Mouse (Mus musculus): ENCODE measurements at regions not wholly inside any gene's neighbourhood (a gene's known extent, or its start where the extent isn't known, plus 50 kb on each side); places are given as distances from the start of the nearest gene placed in this dataset.

DNA sequence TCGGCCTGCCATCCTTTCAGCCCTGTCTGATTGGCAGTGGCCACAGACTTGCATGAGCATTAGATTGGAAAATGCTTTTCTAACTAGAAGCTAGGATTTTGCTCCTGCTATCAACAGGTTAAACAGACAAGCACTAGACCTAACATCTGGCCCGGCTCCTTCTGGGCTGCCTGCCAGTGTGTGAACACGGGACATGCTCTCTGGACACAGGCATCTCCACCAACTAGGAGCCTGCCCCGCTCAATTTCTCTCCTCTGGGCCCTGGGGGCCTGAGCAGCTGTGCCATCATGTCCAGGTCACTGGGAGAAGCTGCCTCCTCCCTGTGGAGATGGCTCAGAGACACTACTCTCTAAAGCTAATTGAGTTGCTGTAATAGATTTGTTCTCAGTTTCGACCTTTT lies 195.3 kb upstream of the Jade1 start:
- TF ChIP-seq E2F4 (IDR thresholded peaks at IDR 0.05; ENCODE audit: insufficient replicate concordance, low read depth, low read length): no peak
- TF ChIP-seq MAZ (IDR thresholded peaks at IDR 0.05; ENCODE audit: low read depth, low read length): no peak
- no peak for TF ChIP-seq BHLHE40 (IDR thresholded peaks at IDR 0.05; ENCODE audit: low read depth, low read length)
- no peak for TF ChIP-seq RCOR1 (conservative IDR thresholded peaks at IDR 0.05; ENCODE audit: low read depth, low read length)
- TF ChIP-seq ZKSCAN1 (IDR thresholded peaks at IDR 0.05; ENCODE audit: borderline replicate concordance, low read depth, low read length): no peak
- no peak for TF ChIP-seq ETS1 (conservative IDR thresholded peaks at IDR 0.05; ENCODE audit: low read depth, low read length)
- TF ChIP-seq TBP (conservative IDR thresholded peaks at IDR 0.05; ENCODE audit: low read depth, low read length): no peak
- TF ChIP-seq MAX (IDR thresholded peaks at IDR 0.05; ENCODE audit: low read length): no peak
- no peak for TF ChIP-seq ZC3H11A (IDR thresholded peaks at IDR 0.05; ENCODE audit: low read depth, low read length)
- no peak for TF ChIP-seq EP300 (IDR thresholded peaks at IDR 0.05; ENCODE audit: low read length)
- no peak for TF ChIP-seq JUND (conservative IDR thresholded peaks at IDR 0.05; ENCODE audit: low read depth, low read length)
- no peak for TF ChIP-seq ZMIZ1 (IDR thresholded peaks at IDR 0.05; ENCODE audit: low read depth, low read length)
- no peak for TF ChIP-seq ZNF384 (IDR thresholded peaks at IDR 0.05; ENCODE audit: low read depth, low read length)
- TF ChIP-seq PAX5 (IDR thresholded peaks at IDR 0.05; ENCODE audit: low read length): no peak
- TF ChIP-seq CHD2 (IDR thresholded peaks at IDR 0.05; ENCODE audit: low read length): no peak
- TF ChIP-seq SMC3 (IDR thresholded peaks at IDR 0.05; ENCODE audit: low read depth, low read length): no peak
- no peak overlapping the region for H3K4me3 ChIP-seq (replicated peaks in 1 of 3; ENCODE audit: low read depth in 2 of 3, low read length in 2 of 3, poor library complexity in 1 of 3)
- no peaks in the 10 kb centered on the region for H3K27me3 ChIP-seq (replicated peaks)
- H3K9me3 ChIP-seq (replicated peaks; ENCODE audit: low read length): no peaks in the 10 kb centered on the region
- H3K79me2 ChIP-seq (replicated peaks; ENCODE audit: control insufficient read depth, extremely low read depth, insufficient read depth, poor library complexity, severe bottlenecking): no peaks in the 10 kb centered on the region
- no peak for DNase-seq (ENCODE audit: extremely low read depth)
- in situ Hi-C loops (cut with MboI; ENCODE audit: low pct_ligation_motif_present, low pct_unique_long_range_greater_than_20kb, low sequenced_read_pairs) (loop anchor here (25.0 kb wide), 1 partner anchor 202 kb away; the partner anchor contains the start of gene Jade1), dilution Hi-C loops (cut with MboI; ENCODE audit: extremely low pct_ligation_motif_present, extremely low pct_unique_long_range_greater_than_20kb, low sequenced_read_pairs) (no loop called here)
- H3K9ac ChIP-seq (ENCODE audit: insufficient read depth, low read depth): no peak overlapping the region
- H3K4me2 ChIP-seq (ENCODE audit: insufficient read depth, low read depth, poor library complexity, severe bottlenecking): no peak overlapping the region
- peaks cover 3 to 12% of the 10 kb centered on the region in 2 experiments for H3K4me1 ChIP-seq (ENCODE audit: control insufficient read depth in 1 of 2, insufficient read depth in 2 of 2)
- no peak overlapping the region for H3K27ac ChIP-seq (ENCODE audit: insufficient read depth, low read depth)
- H3K36me3 ChIP-seq (replicated peaks in 1 of 2; ENCODE audit: control insufficient read depth in 1 of 2, insufficient read depth in 1 of 2, low read length in 1 of 2): no peaks in the 10 kb centered on the region

DNA sequence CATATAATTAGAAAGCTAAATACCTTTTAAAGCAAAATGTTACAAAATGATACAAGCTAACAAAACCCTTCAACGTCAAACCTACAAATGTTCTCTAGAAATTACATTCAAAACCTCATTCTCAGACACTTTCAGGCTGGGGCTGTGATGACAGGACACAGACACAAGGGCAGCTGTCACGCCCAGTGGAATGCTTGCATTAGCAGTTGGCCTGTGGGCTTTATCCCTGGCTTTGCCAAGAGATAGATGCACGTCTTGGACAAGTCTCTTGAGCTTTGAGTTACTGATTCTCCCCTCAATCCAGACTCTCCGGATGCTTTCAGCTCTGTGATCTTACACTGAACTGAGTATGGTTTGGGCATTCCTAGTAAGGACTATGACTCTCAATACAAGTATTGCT lies 196.1 kb upstream of the Jade1 start:
- in situ Hi-C loops (cut with MboI; ENCODE audit: low pct_ligation_motif_present, low pct_unique_long_range_greater_than_20kb, low sequenced_read_pairs): loop anchor here (25.0 kb wide), 1 partner anchor 203 kb away; the partner anchor contains the start of gene Jade1
- dilution Hi-C loops (cut with MboI; ENCODE audit: extremely low pct_ligation_motif_present, extremely low pct_unique_long_range_greater_than_20kb, low sequenced_read_pairs): no loop called here

More for the DNA sequence above, 196.1 kb upstream of the Jade1 start:
- H3K27ac ChIP-seq (ENCODE audit: insufficient read depth, low read depth): no peak overlapping the region
- no peak overlapping the region for H3K4me2 ChIP-seq (ENCODE audit: insufficient read depth, low read depth, poor library complexity, severe bottlenecking)
- no peaks in the 10 kb centered on the region for H3K27me3 ChIP-seq (replicated peaks)
- no peak overlapping the region for H3K4me3 ChIP-seq (replicated peaks in 1 of 3; ENCODE audit: low read depth in 2 of 3, low read length in 2 of 3, poor library complexity in 1 of 3)
- DNase-seq (ENCODE audit: extremely low read depth): no peak
- H3K9me3 ChIP-seq (replicated peaks; ENCODE audit: low read length): no peaks in the 10 kb centered on the region
- no peaks in the 10 kb centered on the region for H3K79me2 ChIP-seq (replicated peaks; ENCODE audit: control insufficient read depth, extremely low read depth, insufficient read depth, poor library complexity, severe bottlenecking)
- H3K36me3 ChIP-seq (replicated peaks in 1 of 2; ENCODE audit: control insufficient read depth in 1 of 2, insufficient read depth in 1 of 2, low read length in 1 of 2): no peaks in the 10 kb centered on the region
- TF ChIP-seq TCF12 (IDR thresholded peaks at IDR 0.05; ENCODE audit: low read depth, low read length) (no peak), RAD21 (IDR thresholded peaks at IDR 0.05; ENCODE audit: low read depth, low read length) (no peak), MAZ (IDR thresholded peaks at IDR 0.05; ENCODE audit: low read depth, low read length) (no peak), PAX5 (IDR thresholded peaks at IDR 0.05; ENCODE audit: low read length) (no peak), MYC (IDR thresholded peaks at IDR 0.05; ENCODE audit: low read depth, low read length) (no peak), UBTF (IDR thresholded peaks at IDR 0.05; ENCODE audit: low read depth, low read length) (no peak)
- no peak overlapping the region for H3K9ac ChIP-seq (ENCODE audit: insufficient read depth, low read depth)
- H3K4me1 ChIP-seq (ENCODE audit: control insufficient read depth in 1 of 2, insufficient read depth in 2 of 2): peaks cover 3 to 12% of the 10 kb centered on the region in 2 experiments

Data from CH12.LX (cell line).